Mouse (Mus musculus): ENCODE data around the gene Teddm1a.
"Not testable (repeated sequence)": the region's sequence is repeated elsewhere in the genome, so short reads cannot be mapped to it uniquely, and the experiment has no call there.

The Teddm1a gene

DNA sequence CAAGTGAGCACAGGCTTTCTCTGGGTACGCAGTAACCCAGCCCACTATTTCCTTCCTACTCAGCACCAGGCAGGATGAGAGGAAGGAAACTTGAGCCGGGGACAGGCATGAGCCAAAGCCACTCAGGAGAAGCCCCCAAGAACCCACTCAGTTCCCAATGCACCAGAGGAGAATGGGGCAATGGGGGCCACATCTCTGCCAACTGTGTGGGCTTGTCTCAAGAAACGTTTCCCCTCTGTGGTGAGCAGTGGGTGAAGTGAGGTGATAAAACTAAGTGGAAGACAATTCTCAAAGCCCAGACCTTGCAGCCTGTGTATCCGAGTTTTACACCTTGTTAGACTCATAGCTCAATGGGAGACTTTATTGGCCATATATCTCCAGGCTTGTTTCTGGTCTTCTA is at the start of gene Teddm1a:
Gene Teddm1a, plus strand, starts transcription at position 301 of the 400 bp plus-strand sequence.
- in situ Hi-C loops (cut with MboI; ENCODE audit: unreplicated experiment in 2 of 2): loop anchor here (5.0 to 25.0 kb wide), 5 partner anchors 231 to 1121 kb away; no protein-coding TSS in a partner anchor

DNA sequence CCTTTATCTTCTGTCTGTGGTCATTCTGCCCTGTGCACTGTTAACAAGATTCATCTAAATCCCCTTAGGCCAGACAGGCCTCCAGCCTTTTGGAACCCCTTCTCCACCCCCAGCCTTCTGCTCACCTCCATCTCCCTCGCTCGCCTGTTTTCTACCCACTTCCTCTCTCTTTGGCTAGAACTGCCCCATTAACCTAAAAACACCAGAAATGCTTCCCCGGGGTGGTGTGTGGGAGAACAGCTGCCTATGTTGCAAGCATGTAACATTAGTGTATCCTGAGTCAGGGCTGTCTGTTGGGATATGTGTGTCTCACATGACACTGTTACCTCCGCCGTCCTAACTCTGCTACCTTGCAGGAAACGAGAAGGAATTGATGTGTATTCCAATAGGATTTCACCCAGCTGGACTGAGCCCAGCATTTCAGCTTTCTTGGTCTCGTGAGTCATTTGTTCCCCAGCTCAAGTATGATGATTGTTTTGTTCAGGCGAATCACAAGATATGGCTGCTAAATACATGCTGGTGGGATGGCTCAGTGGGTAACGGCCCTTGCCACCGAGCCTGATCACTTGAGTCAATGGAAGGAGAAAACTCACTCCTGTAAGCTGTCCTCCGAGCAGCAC is 49.3 kb upstream of the Teddm1a start:
- in situ Hi-C loops (cut with MboI; ENCODE audit: unreplicated experiment in 2 of 2): no loop called here

- in situ Hi-C loops (cut with MboI; ENCODE audit: unreplicated experiment in 2 of 2): no loop called here
These were observed 47.5 kb upstream of the Teddm1a start, which contains the start of gene Rgsl1 for GRCm38 (mm10) chr1:153844042-153844441. Gene Rgsl1, minus strand, starts transcription at chr1:153844142.

DNA sequence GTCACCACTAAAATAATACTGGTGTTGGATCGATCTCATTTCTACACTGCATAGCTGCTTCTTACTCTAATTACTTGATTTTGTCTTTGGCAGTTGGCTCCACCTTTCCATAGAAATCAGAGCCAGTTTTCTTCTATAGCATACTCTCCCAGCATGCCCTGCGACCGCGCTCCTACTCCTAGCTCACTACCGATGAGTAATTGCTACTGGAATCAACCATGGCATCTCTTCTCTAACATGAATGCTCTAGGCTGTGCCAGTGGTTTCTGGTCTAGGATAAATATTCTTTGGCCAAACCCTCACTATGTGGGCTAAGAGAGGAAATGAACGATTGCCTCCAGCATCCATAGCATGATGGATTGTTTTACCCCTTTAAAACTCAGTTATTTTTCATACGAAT is 45.1 kb upstream of the Teddm1a start:
- in situ Hi-C loops (cut with MboI; ENCODE audit: unreplicated experiment in 2 of 2): loop anchor here in 1 of 2 experiments (5.0 kb wide), 1 partner anchor 294 kb away; the partner anchor contains the start of gene Npl

DNA sequence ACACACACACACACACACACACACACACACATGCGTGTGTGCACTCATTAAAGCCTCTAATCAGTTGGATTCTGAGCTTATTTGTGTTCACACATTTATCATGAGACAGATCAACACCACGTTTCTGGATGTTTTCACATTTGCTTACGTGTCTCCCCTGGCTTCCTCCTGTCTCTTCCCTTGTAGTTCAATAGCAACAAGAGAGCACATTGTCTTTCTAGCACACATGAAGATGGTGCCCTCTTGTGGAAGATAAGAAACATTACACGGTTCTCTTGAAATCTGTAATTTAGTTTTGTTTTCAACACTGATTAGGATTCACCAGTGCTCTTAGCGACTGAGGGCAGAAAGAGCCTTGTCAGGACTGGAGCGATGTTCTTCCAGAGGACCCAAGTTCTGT is 44.7 kb upstream of the Teddm1a start:
- in situ Hi-C loops (cut with MboI; ENCODE audit: unreplicated experiment in 2 of 2): loop anchor here in 1 of 2 experiments (5.0 kb wide), 1 partner anchor 295 kb away; the partner anchor contains the start of gene Npl

DNA sequence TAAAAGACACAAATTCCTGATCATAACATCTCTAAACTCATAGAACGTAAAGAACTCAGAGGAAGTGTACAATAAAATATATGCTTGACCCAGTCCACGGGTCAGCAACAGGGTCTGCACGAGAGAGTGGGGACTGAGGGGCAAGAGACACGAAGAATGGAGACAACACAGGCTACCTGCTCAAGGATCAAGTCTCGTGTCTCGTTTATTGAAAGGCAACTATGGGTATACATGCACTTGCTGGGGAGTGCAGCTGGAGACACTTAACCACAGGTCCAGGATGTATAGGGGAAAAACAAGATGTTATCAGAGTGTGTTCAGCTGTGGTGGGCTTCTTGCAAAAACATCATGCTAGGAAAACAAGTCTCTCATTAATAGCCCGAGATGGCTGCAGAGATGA is 38.8 kb upstream of the Teddm1a start:
- in situ Hi-C loops (cut with MboI; ENCODE audit: unreplicated experiment in 2 of 2): not testable (repeated sequence)

GRCm38 (mm10) chr1:153855946-153856345 is 35.6 kb upstream of the Teddm1a start:
- in situ Hi-C loops (cut with MboI; ENCODE audit: unreplicated experiment in 2 of 2): no loop called here

DNA sequence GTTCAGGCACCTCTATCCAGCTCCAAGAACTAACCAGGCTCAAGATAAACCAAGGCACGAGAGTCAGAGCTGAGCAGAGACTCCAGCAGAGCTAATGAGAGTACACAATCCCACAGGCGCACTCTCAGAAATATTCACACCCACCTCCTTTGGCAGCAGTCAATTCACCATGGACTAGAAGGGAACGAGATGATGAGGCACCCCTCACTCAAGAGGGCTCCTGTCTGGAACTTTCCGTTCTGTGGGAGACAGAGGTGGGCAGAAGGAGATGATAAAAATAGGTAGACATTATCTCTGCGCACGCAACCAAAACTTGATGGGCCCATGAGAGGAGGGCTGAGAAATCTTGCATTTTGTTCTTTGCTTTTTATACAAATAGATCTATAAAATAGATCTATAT is 17.5 kb upstream of the Teddm1a start, which contains the start of gene Teddm1b:
Gene Teddm1b, plus strand, starts transcription at position 301 of the 400 bp plus-strand sequence.
- in situ Hi-C loops (cut with MboI; ENCODE audit: unreplicated experiment in 2 of 2): no loop called here

GRCm38 (mm10) chr1:153880391-153880790 is 11.2 kb upstream of the Teddm1a start:
- in situ Hi-C loops (cut with MboI; ENCODE audit: unreplicated experiment in 2 of 2): loop anchor here in 1 of 2 experiments (25.0 kb wide), 1 partner anchor 1132 kb away; no protein-coding TSS in a partner anchor

GRCm38 (mm10) chr1:153886024-153886633 is 5.4 kb upstream of the Teddm1a start:
- in situ Hi-C loops (cut with MboI; ENCODE audit: unreplicated experiment in 2 of 2): loop anchor here in 1 of 2 experiments (25.0 kb wide), 1 partner anchor 1126 kb away; no protein-coding TSS in a partner anchor

GRCm38 (mm10) chr1:153890121-153890520 is 1.4 kb upstream of the Teddm1a start:
- in situ Hi-C loops (cut with MboI; ENCODE audit: unreplicated experiment in 2 of 2): loop anchor here (5.0 to 25.0 kb wide), 5 partner anchors 232 to 1122 kb away; no protein-coding TSS in a partner anchor

GRCm38 (mm10) chr1:153893746-153894145 is 2.2 kb downstream of the Teddm1a start:
- in situ Hi-C loops (cut with MboI; ENCODE audit: unreplicated experiment in 2 of 2): loop anchor here (5.0 to 25.0 kb wide), 5 partner anchors 229 to 1119 kb away; no protein-coding TSS in a partner anchor

- in situ Hi-C loops (cut with MboI; ENCODE audit: unreplicated experiment in 2 of 2): loop anchor here (5.0 to 25.0 kb wide), 5 partner anchors 228 to 1118 kb away; no protein-coding TSS in a partner anchor
These were observed 2.8 kb downstream of the Teddm1a start for GRCm38 (mm10) chr1:153894201-153894893.

DNA sequence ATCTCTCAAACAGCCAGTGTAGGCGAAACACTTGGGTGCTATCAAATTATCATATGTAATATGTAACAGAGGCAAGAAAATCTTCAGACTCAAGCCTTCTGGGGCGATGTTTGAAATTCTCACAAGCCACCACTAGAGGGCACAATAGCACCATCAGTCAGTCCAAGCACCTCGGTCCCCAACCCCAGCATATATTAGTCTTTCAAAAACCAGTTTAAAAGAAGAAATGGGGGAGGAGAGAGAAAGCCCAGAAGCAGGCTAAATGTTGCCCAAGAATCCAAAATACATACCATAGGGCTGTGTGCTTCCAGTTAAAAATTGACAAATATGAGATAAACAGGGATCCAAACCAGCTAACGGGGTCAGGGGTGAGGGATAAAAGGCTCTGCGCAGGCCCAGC is 3.4 kb downstream of the Teddm1a start:
- in situ Hi-C loops (cut with MboI; ENCODE audit: unreplicated experiment in 2 of 2): loop anchor here (5.0 to 25.0 kb wide), 6 partner anchors 227 to 1117 kb away; no protein-coding TSS in a partner anchor

GRCm38 (mm10) chr1:153897196-153897595 is 5.7 kb downstream of the Teddm1a start:
- in situ Hi-C loops (cut with MboI; ENCODE audit: unreplicated experiment in 2 of 2): loop anchor here (5.0 to 25.0 kb wide), 4 partner anchors 835 to 1115 kb away; no protein-coding TSS in a partner anchor

DNA sequence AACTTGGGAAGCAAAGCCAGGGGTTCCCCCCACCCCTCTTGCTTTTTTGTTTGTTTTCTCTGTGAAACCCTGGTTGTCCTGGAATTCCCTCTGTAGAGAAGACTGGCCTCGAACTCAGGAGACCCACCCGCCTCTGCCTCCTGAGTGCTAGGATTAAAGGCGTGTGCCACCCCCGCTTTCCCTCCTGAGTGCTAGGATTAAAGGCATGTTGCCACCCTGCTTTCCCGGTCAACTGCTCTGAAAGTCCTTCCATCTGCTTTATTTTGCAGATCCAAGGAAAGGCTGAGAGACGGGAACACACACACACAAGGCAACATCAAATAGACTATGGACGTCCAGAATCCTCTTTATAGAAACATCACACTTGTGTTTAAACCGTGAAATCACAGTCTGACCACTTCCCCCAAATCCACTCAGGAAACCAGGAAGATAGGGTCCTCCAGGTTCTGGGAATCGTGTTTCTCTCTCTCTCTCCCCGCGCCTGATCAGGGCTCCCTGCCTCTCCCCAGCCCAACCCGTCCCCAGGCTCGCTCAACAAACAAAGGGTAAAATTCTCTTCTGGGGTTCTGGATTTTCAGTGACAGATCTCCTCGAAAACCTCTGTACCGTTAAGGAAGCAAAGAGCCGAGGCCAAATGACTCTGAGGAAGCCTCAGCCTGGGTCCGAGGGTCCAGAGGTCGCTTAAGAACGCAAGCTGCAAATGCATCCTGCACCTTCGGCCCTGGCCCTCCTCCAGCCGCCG is 7.6 kb downstream of the Teddm1a start:
- in situ Hi-C loops (cut with MboI; ENCODE audit: unreplicated experiment in 2 of 2): loop anchor here (5.0 to 25.0 kb wide), 4 partner anchors 833 to 1113 kb away; no protein-coding TSS in a partner anchor

DNA sequence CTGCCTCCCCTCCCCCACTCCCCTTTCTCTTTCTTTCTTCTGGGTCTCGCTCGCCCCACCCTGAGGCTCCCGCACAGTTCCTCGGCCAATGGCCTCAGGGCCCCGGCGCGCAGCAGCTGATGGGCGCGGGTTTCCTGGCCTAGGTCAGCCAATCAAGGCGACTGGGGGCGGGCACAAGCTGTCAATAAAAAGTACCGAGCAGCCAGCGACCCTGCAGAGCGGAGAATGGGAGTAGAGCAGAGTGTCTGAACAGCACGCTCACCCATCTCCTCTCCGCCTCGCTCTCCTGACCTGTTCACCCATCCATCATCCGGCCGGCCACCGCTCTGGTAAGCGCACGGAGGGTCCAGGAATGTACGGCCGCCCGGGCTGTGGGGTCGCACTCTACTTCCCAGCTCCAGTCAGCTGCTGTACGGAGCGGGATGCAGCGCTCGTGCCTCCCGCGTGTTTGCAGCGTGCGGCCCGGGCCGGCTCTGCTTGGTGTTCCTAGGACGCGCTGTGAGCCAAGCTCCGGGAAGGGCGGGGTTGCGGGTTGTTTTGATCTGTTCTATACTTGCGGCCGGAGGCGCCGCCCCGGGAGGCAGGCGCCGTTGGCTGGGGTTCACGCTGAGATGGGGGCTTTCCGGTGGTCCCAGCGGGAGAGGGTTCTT is 8.3 kb downstream of the Teddm1a start, which contains the start of the genes Glul and Teddm2:
Gene Glul, plus strand, starts transcription at position 214 of the 650 bp plus-strand sequence.
Gene Teddm2, minus strand, starts transcription at position 498 of the 650 bp plus-strand sequence.
- in situ Hi-C loops (cut with MboI; ENCODE audit: unreplicated experiment in 2 of 2): loop anchor here (5.0 to 25.0 kb wide), 4 partner anchors 832 to 1112 kb away; no protein-coding TSS in a partner anchor

DNA sequence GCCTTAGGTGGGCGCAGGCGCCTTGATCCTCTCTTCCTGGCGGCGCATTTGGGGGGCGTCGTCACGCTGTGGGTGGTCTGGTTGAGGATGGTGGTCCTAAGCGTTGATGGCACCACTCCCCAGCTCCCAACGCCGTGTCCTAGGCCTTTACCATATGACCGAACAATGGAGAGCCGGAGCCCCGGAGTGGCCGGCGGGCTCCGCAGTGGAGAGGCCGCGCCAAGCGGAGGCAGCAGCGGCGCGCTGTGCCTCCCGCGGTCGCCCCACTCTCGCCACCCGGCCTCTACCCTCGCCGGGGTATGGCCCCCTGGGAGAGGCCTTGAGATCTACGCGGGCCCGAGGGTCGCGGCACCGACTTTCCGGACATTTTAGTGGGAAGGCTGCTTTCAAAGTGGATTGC is 8.8 kb downstream of the Teddm1a start:
- in situ Hi-C loops (cut with MboI; ENCODE audit: unreplicated experiment in 2 of 2): no loop called here

All from v-Abl transformed pro-B cells (cell line).